ENCODE assay signal across 11 mouse cellular contexts in the genomic region with DNA sequence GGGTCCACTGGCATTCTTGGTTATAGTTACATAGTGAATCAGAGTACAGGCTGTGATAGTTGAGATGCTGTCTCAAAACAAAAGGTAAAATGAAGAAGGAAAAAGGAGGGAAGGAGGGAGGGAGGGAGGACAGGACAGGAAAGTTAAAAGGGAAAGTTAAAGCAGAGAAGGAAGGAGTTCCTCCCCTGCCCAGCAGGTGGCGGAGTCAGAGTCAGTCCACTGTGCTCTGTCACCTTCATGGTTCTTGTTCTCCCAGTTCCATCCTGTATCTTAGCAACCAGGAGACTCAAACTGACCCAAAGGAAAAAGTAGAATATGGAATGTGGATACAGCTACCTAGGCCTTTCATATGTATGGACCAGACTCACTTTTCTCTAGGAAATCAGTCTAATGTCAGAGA.
DNase-seq lines count a peak whose midpoint lies in the region; ATAC-seq and TF ChIP-seq lines count a peak whose summit lies in the region.
"Had no signal": no experiment of that assay in that cellular context is flagged by ENCODE, and none has a peak within 500 bp of the region (broad histone marks: within the 10 kb centered on the region; RNA-seq: fewer than 3 reads in every experiment).

No protein-coding gene starts in this region.

- WGBS in hindbrain, embryonic 11.5 days: 73% methylated on average over 1 of the region's 1 CpGs
- WGBS in hindbrain, embryonic 10.5 days: 100% methylated on average over 1 of the region's 1 CpGs
- 70% methylated on average over 1 of the region's 1 CpGs for WGBS in forebrain, embryonic 16.5 days

- peak; percentile 83 for TF ChIP-seq CTCF in Patski (IDR thresholded peaks at IDR 0.05)

- H3K36me3 ChIP-seq in hindbrain, embryonic 11.5 days (ENCODE audit: control insufficient read depth, insufficient read depth, low read length): no peaks in the 10 kb centered on the region
- no peaks in the 10 kb centered on the region for H3K36me3 ChIP-seq in hindbrain, embryonic 10.5 days
- no peaks in the 10 kb centered on the region for H3K36me3 ChIP-seq in forebrain, embryonic 16.5 days (ENCODE audit: control insufficient read depth, insufficient read depth)
- H3K36me3 ChIP-seq: limb, embryonic 12.5 days; midbrain, embryonic 12.5 days had no signal

- CTCF ChIA-PET in Patski (lab: Charles Lee): interaction anchor here (0.8 to 1.6 kb wide), 5 partner anchors 8 to 213 kb away, joined by 3 to 4 read pairs (median 4); no protein-coding TSS in a partner anchor

- H3K4me3 ChIP-seq in hindbrain, embryonic 11.5 days (ENCODE audit: low read depth, low read length): no peak overlapping the region
- H3K4me3 ChIP-seq in hindbrain, embryonic 10.5 days: no peak overlapping the region
- no peak overlapping the region for H3K4me3 ChIP-seq in forebrain, embryonic 16.5 days (replicated peaks; ENCODE audit: low read length)
- H3K4me3 ChIP-seq: limb, embryonic 12.5 days; midbrain, embryonic 12.5 days had no signal

- in situ Hi-C loops in Patski (cut with MboI; ENCODE audit: low pct_unique_long_range_greater_than_20kb): no loop called here

- POLR2A ChIA-PET in Patski (lab: Charles Lee): no interaction called here

- DNase-seq in hindbrain, embryonic 11.5 days (ENCODE audit: low spot score): peak; percentile 22
- no peak for DNase-seq in hindbrain, embryonic 10.5 days (ENCODE audit: low spot score)
- DNase-seq in lung, postnatal 36 days: peak; percentile 3
- DNase-seq in lung, postnatal 10 days: no peak
- no peak for DNase-seq in Patski (ENCODE audit: low read depth, low spot score)
- peak; percentile 6 to 68 for DNase-seq in kidney, postnatal 36 days
- DNase-seq: cerebellum, adult 11 months had no signal

- no peak overlapping the region for H3K27ac ChIP-seq in hindbrain, embryonic 11.5 days (ENCODE audit: low read depth, low read length)
- no peak overlapping the region for H3K27ac ChIP-seq in hindbrain, embryonic 10.5 days
- H3K27ac ChIP-seq in forebrain, embryonic 16.5 days (ENCODE audit: low read length): no peak overlapping the region
- H3K27ac ChIP-seq: limb, embryonic 12.5 days; midbrain, embryonic 12.5 days had no signal

- no peak for ATAC-seq in hindbrain, embryonic 11.5 days (ENCODE audit: low FRiP score)
- ATAC-seq in Patski: peak; percentile 54
- no peak for ATAC-seq in forebrain, embryonic 16.5 days
- ATAC-seq in monocyte, adult 5-6 weeks (replicated peaks; ENCODE audit: insufficient number of reproducible peaks, low FRiP score, low TSS enrichment, poor library complexity, severe bottlenecking): no peak

- no peaks in the 10 kb centered on the region for H3K27me3 ChIP-seq in hindbrain, embryonic 11.5 days (ENCODE audit: control insufficient read depth, insufficient read depth, low read length)
- H3K27me3 ChIP-seq in hindbrain, embryonic 10.5 days (ENCODE audit: insufficient read depth, poor library complexity, severe bottlenecking): no peaks in the 10 kb centered on the region
- no peaks in the 10 kb centered on the region for H3K27me3 ChIP-seq in Patski
- no peaks in the 10 kb centered on the region for H3K27me3 ChIP-seq in forebrain, embryonic 16.5 days (replicated peaks; ENCODE audit: control insufficient read depth, insufficient read depth, low read length)
- H3K27me3 ChIP-seq: limb, embryonic 12.5 days; midbrain, embryonic 12.5 days had no signal

- no peak overlapping the region for H3K9ac ChIP-seq in hindbrain, embryonic 11.5 days (ENCODE audit: low read depth, low read length)
- no peak overlapping the region for H3K9ac ChIP-seq in forebrain, embryonic 16.5 days (replicated peaks; ENCODE audit: low read depth, low read length)
- H3K9ac ChIP-seq: limb, embryonic 12.5 days; midbrain, embryonic 12.5 days had no signal

- no peak overlapping the region for H3K4me2 ChIP-seq in hindbrain, embryonic 11.5 days (replicated peaks; ENCODE audit: low read depth, low read length)
- no peak overlapping the region for H3K4me2 ChIP-seq in forebrain, embryonic 16.5 days (ENCODE audit: low read length)
- H3K4me2 ChIP-seq: limb, embryonic 12.5 days; midbrain, embryonic 12.5 days had no signal

- no peaks in the 10 kb centered on the region for H3K9me3 ChIP-seq in hindbrain, embryonic 11.5 days (ENCODE audit: control insufficient read depth, low read length)
- no peaks in the 10 kb centered on the region for H3K9me3 ChIP-seq in hindbrain, embryonic 10.5 days
- H3K9me3 ChIP-seq in forebrain, embryonic 16.5 days (ENCODE audit: control insufficient read depth, low read length): no peaks in the 10 kb centered on the region
- H3K9me3 ChIP-seq: limb, embryonic 12.5 days; midbrain, embryonic 12.5 days had no signal

- H3K4me1 ChIP-seq in hindbrain, embryonic 11.5 days (replicated peaks; ENCODE audit: control insufficient read depth, insufficient read depth, low read length): no peaks in the 10 kb centered on the region
- peaks cover 16% of the 10 kb centered on the region for H3K4me1 ChIP-seq in hindbrain, embryonic 10.5 days (replicated peaks)
- peaks cover 11% of the 10 kb centered on the region for H3K4me1 ChIP-seq in forebrain, embryonic 16.5 days (replicated peaks; ENCODE audit: control insufficient read depth, insufficient read depth, low read length)
- H3K4me1 ChIP-seq: limb, embryonic 12.5 days had no signal

Comparison
In these comparisons a context has a peak if more than half of its experiments do, and no peak if none do; other contexts are left out.
1. DNase-seq: peak in hindbrain, embryonic 11.5 days (single experiment), lung, postnatal 36 days (single experiment) and kidney, postnatal 36 days (2 of 2); none in hindbrain, embryonic 10.5 days (single experiment), lung, postnatal 10 days (single experiment) and Patski (single experiment).